Mouse (Mus musculus) spleen, postnatal 10 days (tissue): ENCODE results near the gene Lamc1.
"Not testable (repeated sequence)": the region's sequence is repeated elsewhere in the genome, so short reads cannot be mapped to it uniquely, and the experiment has no call there.

ENCODE experiments used
- DNase-seq, 2 experiments: peaks; one replicate each; pipeline ENCODE4 v3.0.0; 2021 to 2022; ENCODE audit warnings: low spot score in 2 of 2

The Lamc1 gene

DNA sequence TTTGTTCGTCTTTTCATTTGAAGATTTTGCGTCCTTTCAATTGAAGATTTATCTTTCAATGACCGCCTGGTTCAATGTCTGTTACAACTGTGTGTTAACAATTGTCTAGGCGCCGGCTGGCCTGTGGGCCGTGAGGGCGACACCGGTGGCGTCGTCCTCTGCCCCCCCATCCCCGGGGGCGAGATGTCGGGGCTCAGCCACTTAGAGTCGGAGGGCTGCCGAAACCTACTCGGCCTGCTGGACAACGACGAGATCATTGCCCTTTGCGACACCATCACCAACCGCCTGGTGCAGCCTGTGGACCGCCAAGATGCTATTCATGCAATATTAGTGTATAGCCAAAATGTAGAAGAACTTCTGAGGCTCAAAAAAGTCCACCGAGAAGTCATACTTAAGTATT is 27.3 kb downstream of the Lamc1 start:
- not testable (repeated sequence) for DNase-seq

GRCm38 (mm10) chr1:153299436-153299835 is 33.1 kb downstream of the Lamc1 start:
- not testable (repeated sequence) for DNase-seq

- not testable (repeated sequence) for DNase-seq
These were observed 34.7 kb downstream of the Lamc1 start for GRCm38 (mm10) chr1:153297774-153298363.

- no peak for DNase-seq
These were observed 36.6 kb downstream of the Lamc1 start for GRCm38 (mm10) chr1:153296035-153296434.

- no peak for DNase-seq
These were observed 39.7 kb downstream of the Lamc1 start for GRCm38 (mm10) chr1:153292892-153293291.

- DNase-seq, result no peak
These were observed 40.4 kb downstream of the Lamc1 start for GRCm38 (mm10) chr1:153292202-153292601.

DNA sequence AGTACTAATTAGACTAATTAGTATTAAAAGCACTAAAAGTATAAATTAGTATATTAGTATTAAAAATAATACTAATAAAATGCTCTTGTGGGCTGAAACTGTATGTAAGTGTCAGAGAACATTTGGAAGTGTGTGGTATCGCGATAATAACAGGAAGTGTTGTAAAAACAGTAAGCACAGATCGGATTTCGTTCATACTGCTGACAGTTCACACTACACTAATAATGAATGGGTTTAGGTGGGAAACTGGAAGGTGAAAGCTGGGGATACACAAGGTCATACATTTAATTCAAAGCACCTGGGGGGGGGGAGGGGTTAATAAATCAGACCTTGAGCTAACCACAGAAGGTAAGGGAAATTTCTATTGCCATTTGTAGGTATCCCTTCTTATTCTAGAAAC is 41.2 kb downstream of the Lamc1 start:
- DNase-seq, result no peak

DNA sequence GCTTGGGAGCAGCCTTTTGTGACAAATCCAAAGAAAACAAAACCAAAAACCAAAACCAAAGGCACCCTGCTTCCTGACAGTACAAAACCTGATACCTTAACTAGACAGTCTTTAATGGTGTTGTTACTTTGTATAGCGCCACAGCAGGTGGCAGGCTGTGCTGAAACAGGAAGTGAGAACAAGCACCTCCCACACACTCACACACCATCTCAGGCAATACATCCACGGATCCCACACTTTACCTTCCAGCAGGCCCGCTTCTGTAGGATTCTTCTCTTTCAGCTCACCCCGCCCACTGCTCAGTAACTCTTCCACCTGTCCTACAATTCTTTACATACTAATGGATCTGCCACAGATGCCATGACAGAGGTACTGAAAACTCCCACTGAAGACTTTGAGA is 44.6 kb downstream of the Lamc1 start:
- peak in 1 of 2 experiments; percentile 44 for DNase-seq

DNA sequence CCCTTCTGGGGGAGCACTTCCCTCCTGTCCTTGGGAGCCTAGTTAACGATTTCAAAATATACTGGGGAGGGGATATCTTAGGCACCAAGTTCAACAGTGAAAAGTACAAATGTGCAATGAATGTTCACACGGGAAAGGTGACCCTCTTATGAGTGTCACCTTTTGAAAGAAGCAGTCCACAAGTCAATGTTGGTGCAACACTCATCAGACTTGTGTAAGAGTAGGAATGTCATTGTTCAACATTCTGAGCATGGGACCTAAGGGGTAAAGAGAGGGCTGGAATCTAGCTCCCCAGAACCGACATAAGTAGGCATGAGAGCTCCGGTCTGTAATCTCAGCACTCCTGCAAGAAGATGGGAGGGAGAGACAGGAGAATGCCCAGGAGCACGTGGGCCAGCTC is 45.1 kb downstream of the Lamc1 start:
- DNase-seq, result no peak

DNA sequence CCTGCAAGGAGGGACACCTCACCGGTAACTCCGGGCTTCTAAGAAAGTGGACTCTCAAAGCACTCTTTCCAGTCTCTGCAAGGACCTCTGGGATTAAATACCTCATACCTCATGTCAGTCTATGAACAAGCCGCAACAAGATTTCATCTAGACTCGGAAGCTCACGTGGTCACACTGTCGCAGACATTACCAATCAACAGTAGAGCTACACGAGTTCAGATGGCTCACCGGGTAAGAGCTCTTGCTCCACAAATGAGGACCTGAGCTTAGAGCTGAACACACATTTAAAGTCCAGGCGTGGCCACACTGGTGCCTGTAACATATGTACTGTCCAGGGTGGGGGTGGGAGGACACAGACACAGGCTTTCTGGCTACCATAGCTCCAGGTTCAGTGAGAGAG is 46.4 kb downstream of the Lamc1 start:
- no peak for DNase-seq

DNA sequence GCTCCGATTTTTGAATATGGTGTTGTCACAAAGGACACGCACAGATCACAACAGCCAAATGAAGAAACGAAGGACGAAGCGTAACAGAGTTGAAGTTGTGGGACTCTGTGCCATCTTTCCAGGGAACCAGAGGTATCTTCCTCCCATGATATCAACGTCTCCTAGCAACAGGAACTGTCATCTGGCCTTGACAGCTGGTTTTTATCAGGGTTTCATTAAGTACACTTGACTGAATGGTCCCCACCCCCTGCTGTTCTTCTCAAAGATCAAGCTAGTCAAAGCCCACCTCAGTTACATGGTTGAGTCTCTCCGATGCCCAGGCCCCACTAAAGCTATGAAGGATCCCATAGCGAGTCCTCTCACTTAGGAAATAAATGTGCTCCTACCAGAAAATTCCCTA is 47.4 kb downstream of the Lamc1 start:
- no peak for DNase-seq

- no peak for DNase-seq
These were observed 50.1 kb downstream of the Lamc1 start for GRCm38 (mm10) chr1:153282342-153282975.

DNA sequence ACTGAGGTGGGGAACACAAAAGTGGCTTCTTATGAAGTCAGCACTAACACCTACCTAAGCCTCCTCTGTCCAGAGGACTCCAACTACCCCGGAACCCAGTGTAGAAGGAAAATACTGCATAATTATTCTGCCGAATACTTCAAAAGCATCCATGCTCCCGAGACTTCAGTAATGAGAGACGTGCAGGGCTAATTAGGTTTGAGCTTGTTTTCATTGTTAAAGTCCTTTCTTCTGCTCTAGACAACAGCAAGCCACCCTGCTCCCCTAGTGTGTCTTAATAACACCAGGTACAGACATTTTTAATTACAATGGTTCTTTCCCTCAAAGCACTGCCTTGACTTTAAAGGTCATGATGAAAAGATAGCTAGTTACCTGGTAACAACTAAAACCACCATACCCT is 51.1 kb downstream of the Lamc1 start:
- no peak for DNase-seq

GRCm38 (mm10) chr1:153280411-153280810 is 52.2 kb downstream of the Lamc1 start:
- no peak for DNase-seq

DNA sequence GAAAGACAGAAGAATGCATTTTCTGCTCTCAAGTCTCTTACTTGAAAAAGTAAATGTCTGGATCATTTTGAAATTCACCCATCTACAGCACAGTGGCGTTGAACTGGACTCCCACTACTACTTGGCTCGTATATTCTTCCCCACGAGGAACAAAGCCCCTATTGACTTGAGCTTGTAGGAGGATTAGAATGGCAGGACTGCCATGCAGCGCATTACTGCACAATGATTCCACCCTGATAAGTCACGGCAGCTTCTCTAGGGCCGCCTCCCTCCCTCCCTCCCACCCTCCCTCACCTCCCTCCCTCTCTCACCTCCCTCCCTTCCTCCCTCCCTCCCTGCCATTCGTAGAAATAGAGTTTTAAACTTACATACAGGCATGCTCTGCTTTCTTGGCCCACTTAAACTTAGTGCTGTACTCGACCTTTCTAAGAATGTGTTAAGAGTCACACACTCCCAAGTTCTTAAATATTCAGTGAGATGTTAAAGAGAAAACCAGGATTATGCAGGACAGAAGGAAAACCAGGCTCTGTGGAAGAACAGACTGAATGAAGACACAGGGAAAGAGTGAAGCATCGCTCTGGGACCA is 54.5 kb downstream of the Lamc1 start:
- DNase-seq, result no peak

DNA sequence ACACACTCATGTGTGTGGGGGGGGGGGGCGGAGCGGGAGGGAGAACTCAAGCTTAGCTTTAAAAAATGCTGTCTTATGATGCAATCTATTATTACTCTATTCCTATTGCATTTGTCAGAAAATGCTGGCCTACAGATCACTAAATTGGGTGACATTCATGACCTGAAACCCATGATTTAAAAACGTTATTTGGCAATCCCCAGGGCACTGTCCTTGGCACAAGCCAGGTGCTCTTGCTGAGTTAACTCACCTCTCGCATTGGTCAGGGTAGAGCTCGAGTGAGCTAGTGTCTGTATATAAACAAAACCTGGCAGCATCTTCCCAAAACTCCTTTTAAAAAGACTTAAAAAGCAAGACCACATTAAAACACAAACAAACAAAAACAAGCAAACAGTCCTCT is 57.1 kb downstream of the Lamc1 start:
- DNase-seq, result no peak

DNA sequence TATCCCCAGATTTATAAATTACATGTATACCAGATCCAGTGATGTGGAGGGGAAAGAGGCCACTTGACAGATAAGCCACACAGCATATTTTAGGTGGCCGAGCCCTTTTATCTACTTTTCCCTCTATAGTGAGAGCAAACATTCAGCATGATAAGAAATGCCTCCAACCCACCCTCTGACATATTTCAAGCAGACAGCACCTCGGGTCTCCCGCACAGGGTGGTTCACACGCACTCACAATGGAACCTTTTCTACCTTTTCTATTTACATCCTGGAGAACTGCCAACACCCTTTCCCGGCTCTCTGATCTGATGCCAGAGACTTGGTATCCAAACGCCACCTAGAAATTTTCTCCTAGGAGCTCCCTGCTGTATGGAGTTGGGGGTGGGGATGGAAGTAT is 58.0 kb downstream of the Lamc1 start:
- no peak for DNase-seq

GRCm38 (mm10) chr1:153273657-153274056 is 58.9 kb downstream of the Lamc1 start:
- DNase-seq, result no peak

GRCm38 (mm10) chr1:153270827-153271226 is 61.8 kb downstream of the Lamc1 start:
- no peak for DNase-seq

DNA sequence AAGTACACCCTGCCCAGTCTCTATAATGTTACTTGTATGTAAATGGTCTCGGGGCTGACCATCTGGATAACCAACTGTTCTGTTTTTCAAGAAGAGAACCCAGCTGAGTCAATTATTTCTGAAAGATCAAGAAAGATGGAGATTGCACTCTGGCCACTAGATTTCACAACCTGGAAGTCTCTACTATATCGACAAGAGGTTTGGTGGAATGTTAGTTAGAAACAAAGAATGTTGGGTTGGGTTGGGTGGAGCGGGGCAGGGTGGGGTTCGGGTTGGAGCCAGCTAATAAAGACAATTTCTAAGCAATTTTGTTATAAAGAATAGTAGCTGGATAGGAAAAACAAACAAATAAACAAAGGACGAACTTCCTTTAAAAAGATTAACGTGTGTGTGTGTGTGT is 62.9 kb downstream of the Lamc1 start:
- no peak for DNase-seq

GRCm38 (mm10) chr1:153268806-153269309 is 63.7 kb downstream of the Lamc1 start:
- DNase-seq, result no peak

GRCm38 (mm10) chr1:153268306-153268705 is 64.3 kb downstream of the Lamc1 start:
- no peak for DNase-seq

GRCm38 (mm10) chr1:153267730-153268129 is 64.9 kb downstream of the Lamc1 start:
- DNase-seq, result no peak
